Mouse (Mus musculus) lung, adult 10 weeks (tissue): ENCODE data around the gene March10. TPM values are rescaled to one million over a fixed set of nuclear protein-coding genes. Genes with fewer than 3 reads are reported as not detected.

Experiments used
- polyA plus RNA-seq: library from polyadenylated mRNA; stranded (reverse); fragments of 350-450 nt; fragmentation: Illumina TruSeq; extraction: RNeasy Lipid Tissue Mini Kit (QIAGEN cat#74804); gene quantifications from one replicate; pipeline ENCODE4 v1.2.3, GENCODE M21; 2014; ENCODE audit warnings: low read depth, low replicate concordance; ENCODE audit not compliant: insufficient read depth

Gene March10
- 0.20 TPM for polyA plus RNA-seq

DNA sequence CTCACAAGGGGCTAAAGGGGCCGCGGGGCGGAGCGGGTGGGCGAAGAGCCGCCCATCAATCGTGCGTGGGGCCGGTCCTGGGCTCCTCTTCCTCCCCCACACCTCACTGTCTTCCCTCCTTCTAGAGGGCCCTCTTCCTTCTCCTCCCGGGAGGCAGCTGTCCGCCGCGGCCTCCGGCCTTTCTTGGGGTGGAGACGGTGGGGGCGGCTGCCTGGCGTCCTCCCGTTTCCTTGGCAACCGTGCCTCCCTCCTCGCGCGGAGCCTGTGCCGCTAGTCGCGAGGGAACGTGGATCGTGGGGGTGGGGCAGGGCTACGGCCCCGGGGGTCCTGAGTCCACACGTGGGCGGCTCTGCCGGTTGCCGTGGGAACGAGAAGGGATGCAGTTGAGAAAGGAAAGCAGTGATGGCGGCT lies at the start of gene March10:
Gene March10 (minus strand): TSS at position 239 of the 411 bp plus-strand sequence.

Other genes with a start within 250 kb of the March10 start
- gene Mrc2, start 164.1 kb downstream of the March10 start, polyA plus RNA-seq = 20.4 TPM
- 2.4 TPM for gene Tanc2, start 133.3 kb upstream of the March10 start, polyA plus RNA-seq